In the genomic region with DNA sequence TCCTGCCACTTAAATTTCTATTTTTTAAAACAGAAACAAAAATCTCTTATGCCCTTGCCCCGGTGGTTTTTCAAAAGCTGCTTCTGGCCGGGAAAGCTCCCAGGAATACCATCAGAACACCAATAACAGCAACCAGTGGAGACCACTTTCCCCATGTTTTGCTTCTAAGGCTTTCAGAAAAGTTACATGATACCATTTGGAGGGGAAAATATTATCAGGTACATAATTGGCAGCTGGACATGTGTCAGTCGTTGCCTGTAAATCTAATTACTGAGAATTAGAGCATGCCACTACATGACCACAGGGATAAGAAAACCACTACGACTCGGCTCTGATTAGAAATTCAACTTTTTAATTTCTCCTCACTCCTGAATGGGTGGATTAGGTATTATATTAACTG, we compare ENCODE assay signal across 9 mouse cellular contexts. TPM values are rescaled to one million over a fixed set of nuclear protein-coding genes. Genes with fewer than 3 reads are reported as not detected.
DNase-seq lines count a peak whose midpoint lies in the region; ATAC-seq lines count a peak whose summit lies in the region.
"Had no signal": no experiment of that assay in that cellular context is flagged by ENCODE, and none has a peak within 500 bp of the region (broad histone marks: within the 10 kb centered on the region; RNA-seq: fewer than 3 reads in every experiment).

No protein-coding gene starts in this region.

- no peak for DNase-seq in heart, postnatal 4 days
- no peak for DNase-seq in frontal cortex, postnatal 10 days (ENCODE audit: low spot score in 2 of 2)
- DNase-seq: spleen, adult 18-20 months had no signal

- H3K9ac ChIP-seq in heart, embryonic 11.5 days (ENCODE audit: low read depth, low read length), result no peak overlapping the region
- no peak overlapping the region for H3K9ac ChIP-seq in neural tube, embryonic 12.5 days
- H3K9ac ChIP-seq in neural tube, embryonic 15.5 days (replicated peaks), result no peak overlapping the region
- no peak overlapping the region for H3K9ac ChIP-seq in hindbrain, embryonic 16.5 days (ENCODE audit: low read depth, low read length)
- H3K9ac ChIP-seq in stomach, embryonic 16.5 days (ENCODE audit: low read length), result no peak overlapping the region

- peak overlapping the region; percentile 12 for H3K4me3 ChIP-seq in heart, embryonic 11.5 days (ENCODE audit: low read depth, low read length)
- no peak overlapping the region for H3K4me3 ChIP-seq in neural tube, embryonic 12.5 days
- H3K4me3 ChIP-seq in neural tube, embryonic 15.5 days (replicated peaks), result no peak overlapping the region
- peak overlapping the region; percentile 4; the same call in 1 of the 2 replicates for H3K4me3 ChIP-seq in hindbrain, embryonic 16.5 days (ENCODE audit: low read length)
- peak overlapping the region; percentile 27 for H3K4me3 ChIP-seq in stomach, embryonic 16.5 days (replicated peaks; ENCODE audit: low read length)

- no peaks in the 10 kb centered on the region; the same call in 1 of the 2 replicates for H3K4me1 ChIP-seq in heart, embryonic 11.5 days (ENCODE audit: control insufficient read depth, insufficient read depth, low read length)
- H3K4me1 ChIP-seq in neural tube, embryonic 12.5 days, result peaks cover 21% of the 10 kb centered on the region
- H3K4me1 ChIP-seq in neural tube, embryonic 15.5 days, result peaks cover 23% of the 10 kb centered on the region
- peaks cover 13% of the 10 kb centered on the region for H3K4me1 ChIP-seq in hindbrain, embryonic 16.5 days (ENCODE audit: control insufficient read depth, insufficient read depth, low read depth, low read length)
- H3K4me1 ChIP-seq in stomach, embryonic 16.5 days (ENCODE audit: control insufficient read depth, insufficient read depth, low read length), result peaks cover 11% of the 10 kb centered on the region

- H3K9me3 ChIP-seq in heart, embryonic 11.5 days (replicated peaks; ENCODE audit: control insufficient read depth, low read length), result no peaks in the 10 kb centered on the region
- no peaks in the 10 kb centered on the region for H3K9me3 ChIP-seq in neural tube, embryonic 12.5 days
- no peaks in the 10 kb centered on the region for H3K9me3 ChIP-seq in neural tube, embryonic 15.5 days (replicated peaks)
- no peaks in the 10 kb centered on the region; the same call in 1 of the 2 replicates for H3K9me3 ChIP-seq in hindbrain, embryonic 16.5 days (ENCODE audit: control insufficient read depth, low read length)
- H3K9me3 ChIP-seq in stomach, embryonic 16.5 days (replicated peaks; ENCODE audit: control insufficient read depth, low read length), result no peaks in the 10 kb centered on the region

- no peak overlapping the region for H3K27ac ChIP-seq in heart, embryonic 11.5 days (ENCODE audit: low read depth, low read length)
- no peak overlapping the region for H3K27ac ChIP-seq in neural tube, embryonic 12.5 days
- no peak overlapping the region for H3K27ac ChIP-seq in neural tube, embryonic 15.5 days (replicated peaks)
- no peak overlapping the region for H3K27ac ChIP-seq in hindbrain, embryonic 16.5 days (ENCODE audit: low read depth, low read length)
- H3K27ac ChIP-seq in stomach, embryonic 16.5 days (ENCODE audit: low read length), result no peak overlapping the region

- peaks cover 38% of the 10 kb centered on the region for H3K27me3 ChIP-seq in heart, embryonic 11.5 days (ENCODE audit: control insufficient read depth, insufficient read depth, low read length)
- peaks cover 52% of the 10 kb centered on the region for H3K27me3 ChIP-seq in neural tube, embryonic 12.5 days (replicated peaks)
- H3K27me3 ChIP-seq in neural tube, embryonic 15.5 days (replicated peaks), result peaks cover 61% of the 10 kb centered on the region
- H3K27me3 ChIP-seq in hindbrain, embryonic 16.5 days (replicated peaks; ENCODE audit: control insufficient read depth, insufficient read depth, low read length), result peaks cover 24% of the 10 kb centered on the region
- peaks cover 31% of the 10 kb centered on the region for H3K27me3 ChIP-seq in stomach, embryonic 16.5 days (ENCODE audit: control insufficient read depth, insufficient read depth, low read length)

- no peaks in the 10 kb centered on the region for H3K36me3 ChIP-seq in heart, embryonic 11.5 days (ENCODE audit: control insufficient read depth, insufficient read depth, low read length)
- no peaks in the 10 kb centered on the region for H3K36me3 ChIP-seq in neural tube, embryonic 12.5 days
- H3K36me3 ChIP-seq in neural tube, embryonic 15.5 days, result no peaks in the 10 kb centered on the region
- H3K36me3 ChIP-seq in hindbrain, embryonic 16.5 days (ENCODE audit: control insufficient read depth, insufficient read depth, low read length), result no peaks in the 10 kb centered on the region
- no peaks in the 10 kb centered on the region for H3K36me3 ChIP-seq in stomach, embryonic 16.5 days (ENCODE audit: control insufficient read depth, insufficient read depth, low read length)

- 12% methylated on average over 5 of the region's 5 CpGs for WGBS in heart, embryonic 11.5 days (ENCODE audit: insufficient replicate concordance)
- 9% methylated on average over 5 of the region's 5 CpGs for WGBS in neural tube, embryonic 12.5 days
- 9% methylated on average over 5 of the region's 5 CpGs for whole genome bisulfite sequencing in neural tube, embryonic 15.5 days
- WGBS in hindbrain, embryonic 16.5 days, result 19% methylated on average over 5 of the region's 5 CpGs
- 18% methylated on average over 5 of the region's 5 CpGs for WGBS in stomach, embryonic 16.5 days

- H3K4me2 ChIP-seq in heart, embryonic 11.5 days, result peak overlapping the region; percentile 99
- peak overlapping the region; percentile 96; the same call in 1 of the 2 replicates for H3K4me2 ChIP-seq in neural tube, embryonic 12.5 days (replicated peaks)
- H3K4me2 ChIP-seq in neural tube, embryonic 15.5 days, result no peak overlapping the region
- H3K4me2 ChIP-seq in hindbrain, embryonic 16.5 days (ENCODE audit: low read length), result peak overlapping the region; percentile 23
- peak overlapping the region; percentile 97 for H3K4me2 ChIP-seq in stomach, embryonic 16.5 days (ENCODE audit: low read depth, low read length)

- no peak for ATAC-seq in heart, embryonic 11.5 days (replicated peaks; ENCODE audit: insufficient number of reproducible peaks, low FRiP score, low TSS enrichment)
- no peak for ATAC-seq in neural tube, embryonic 12.5 days (ENCODE audit: low FRiP score, low read depth)
- ATAC-seq in neural tube, embryonic 15.5 days (ENCODE audit: low FRiP score), result no peak
- ATAC-seq in hindbrain, embryonic 16.5 days, result no peak
- ATAC-seq in stomach, embryonic 16.5 days (ENCODE audit: insufficient read depth, low FRiP score), result no peak
- no peak for ATAC-seq in cerebellum, adult (ENCODE audit: insufficient number of reproducible peaks, low FRiP score, low TSS enrichment)

RNA-seq across cellular contexts. Expression of a gene that starts 2.9 kb away (rescaled TPM):
- 5.2 and 6.1 TPM in 2 replicates for polyA plus RNA-seq in heart, embryonic 11.5 days (2014; fragmentation: Nextera tagmentation; extraction: Ambion mirVana)
- total RNA-seq in heart, postnatal 4 days (2021), result 10 to 100 TPM; 61.2 to 65.6 TPM
- 6.8 and 7.5 TPM in 2 replicates for polyA plus RNA-seq in neural tube, embryonic 12.5 days (2016; fragmentation: Nextera tagmentation; extraction: Ambion mirVana)
- 3.3 and 4.9 TPM in 2 replicates for polyA plus RNA-seq in neural tube, embryonic 15.5 days (2015; fragmentation: Nextera tagmentation; extraction: Ambion mirVana)
- polyA plus RNA-seq in hindbrain, embryonic 16.5 days (2015; fragmentation: Nextera tagmentation; extraction: Ambion mirVana), result 4.3 TPM in 2 replicates
- 6.5 and 9.0 TPM in 2 replicates for polyA plus RNA-seq in stomach, embryonic 16.5 days (2015; fragmentation: Nextera tagmentation; extraction: Ambion mirVana)

RNA-seq across cellular contexts. Expression of a gene that starts 12.3 kb away (rescaled TPM):
- 25.2 and 25.3 TPM in 2 replicates for polyA plus RNA-seq in heart, embryonic 11.5 days (2014; fragmentation: Nextera tagmentation; extraction: Ambion mirVana)
- 10 to 100 TPM; 34.0 to 34.6 TPM for total RNA-seq in heart, postnatal 4 days (2021)
- polyA plus RNA-seq in neural tube, embryonic 12.5 days (2016; fragmentation: Nextera tagmentation; extraction: Ambion mirVana), result 41.7 and 46.1 TPM in 2 replicates
- polyA plus RNA-seq in neural tube, embryonic 15.5 days (2015; fragmentation: Nextera tagmentation; extraction: Ambion mirVana), result 28.5 and 30.9 TPM in 2 replicates
- 25.0 and 28.1 TPM in 2 replicates for polyA plus RNA-seq in hindbrain, embryonic 16.5 days (2015; fragmentation: Nextera tagmentation; extraction: Ambion mirVana)
- polyA plus RNA-seq in stomach, embryonic 16.5 days (2015; fragmentation: Nextera tagmentation; extraction: Ambion mirVana), result 16.0 and 17.0 TPM in 2 replicates

Comparison
In these comparisons a context has a peak if more than half of its experiments do, and no peak if none do; other contexts are left out.
1. H3K4me3 ChIP-seq: peak in heart, embryonic 11.5 days (single experiment), hindbrain, embryonic 16.5 days (single experiment) and stomach, embryonic 16.5 days (single experiment); none in neural tube, embryonic 12.5 days (single experiment) and neural tube, embryonic 15.5 days (single experiment).